Mouse (Mus musculus): Measurements from ENCODE around the gene Tsc22d1. TPM values are rescaled to one million over a fixed set of nuclear protein-coding genes. Genes with fewer than 3 reads are reported as not detected.

Tsc22d1 gene
- total and polyA plus RNA-seq, 3 experiments, result 0.25 to 1.3 (median 0.69) TPM

GRCm38 (mm10) chr14:76467932-76468331 lies 53.2 kb downstream of the Tsc22d1 start:
- in situ Hi-C loops (cut with MboI; ENCODE audit: low pct_ligation_motif_present, low pct_unique_long_range_greater_than_20kb, low sequenced_read_pairs), result no loop called here
- no peak overlapping the region for H3K4me2 ChIP-seq (ENCODE audit: insufficient read depth, low read depth, poor library complexity, severe bottlenecking)
- H3K9me3 ChIP-seq (replicated peaks; ENCODE audit: low read length), result no peaks in the 10 kb centered on the region
- H3K9ac ChIP-seq (ENCODE audit: insufficient read depth, low read depth), result no peak overlapping the region
- H3K79me2 ChIP-seq (replicated peaks; ENCODE audit: control insufficient read depth, extremely low read depth, insufficient read depth, poor library complexity, severe bottlenecking), result no peaks in the 10 kb centered on the region
- no peak for TF ChIP-seq POLR2AphosphoS2 (IDR thresholded peaks at IDR 0.05; ENCODE audit: low read depth, low read length)
- TF ChIP-seq RCOR1 (conservative IDR thresholded peaks at IDR 0.05; ENCODE audit: low read depth, low read length), result no peak
- TF ChIP-seq HCFC1 (IDR thresholded peaks at IDR 0.05; ENCODE audit: low read depth, low read length), result no peak
- no peak for TF ChIP-seq E2F4 (IDR thresholded peaks at IDR 0.05; ENCODE audit: insufficient replicate concordance, low read depth, low read length)
- TF ChIP-seq MXI1 (IDR thresholded peaks at IDR 0.05; ENCODE audit: low read depth, low read length), result no peak
- TF ChIP-seq JUN (IDR thresholded peaks at IDR 0.05; ENCODE audit: insufficient read depth, low read depth, low read length), result no peak
- TF ChIP-seq ELF1 (IDR thresholded peaks at IDR 0.05; ENCODE audit: low read depth, low read length), result no peak
- no peak for TF ChIP-seq TBP (conservative IDR thresholded peaks at IDR 0.05; ENCODE audit: low read depth, low read length)
- no peak for TF ChIP-seq SMC3 (IDR thresholded peaks at IDR 0.05; ENCODE audit: low read depth, low read length)
- TF ChIP-seq RAD21 (IDR thresholded peaks at IDR 0.05; ENCODE audit: low read depth, low read length), result no peak
- TF ChIP-seq GABPA (IDR thresholded peaks at IDR 0.05; ENCODE audit: insufficient replicate concordance, low read depth, low read length), result no peak
- no peak for TF ChIP-seq PAX5 (IDR thresholded peaks at IDR 0.05; ENCODE audit: low read length)
- no peak for TF ChIP-seq IRF4 (IDR thresholded peaks at IDR 0.05; ENCODE audit: low read depth, low read length)
- no peak for TF ChIP-seq CTCF (conservative IDR thresholded peaks at IDR 0.05 in 1 of 2, IDR thresholded peaks at IDR 0.05 in 1 of 2; ENCODE audit: low read depth in 2 of 2, low read length in 2 of 2)
- TF ChIP-seq MAFK (IDR thresholded peaks at IDR 0.05; ENCODE audit: insufficient replicate concordance, low read length), result no peak
- no peak for TF ChIP-seq USF2 (conservative IDR thresholded peaks at IDR 0.05; ENCODE audit: low read depth, low read length)
- no peak for TF ChIP-seq MAX (IDR thresholded peaks at IDR 0.05; ENCODE audit: low read length)
- TF ChIP-seq SIN3A (IDR thresholded peaks at IDR 0.05; ENCODE audit: low read length), result no peak
- H3K27ac ChIP-seq (ENCODE audit: insufficient read depth, low read depth), result no peak overlapping the region
- dilution Hi-C loops (cut with MboI; ENCODE audit: extremely low pct_ligation_motif_present, extremely low pct_unique_long_range_greater_than_20kb, low sequenced_read_pairs), result no loop called here
- H3K27me3 ChIP-seq (replicated peaks), result no peaks in the 10 kb centered on the region
- H3K36me3 ChIP-seq (replicated peaks in 1 of 2; ENCODE audit: control insufficient read depth in 1 of 2, insufficient read depth in 1 of 2, low read length in 1 of 2), result no peaks in the 10 kb centered on the region
- H3K4me3 ChIP-seq (replicated peaks in 1 of 3; ENCODE audit: low read depth in 2 of 3, low read length in 2 of 3, poor library complexity in 1 of 3), result no peak overlapping the region
- no peak for DNase-seq (ENCODE audit: extremely low read depth)
- H3K4me1 ChIP-seq (ENCODE audit: control insufficient read depth in 1 of 2, insufficient read depth in 2 of 2), result peaks cover 8 to 9% of the 10 kb centered on the region in 2 experiments; a peak in 2 of 4 replicates

GRCm38 (mm10) chr14:76471301-76471700 lies 56.5 kb downstream of the Tsc22d1 start:
- dilution Hi-C loops (cut with MboI; ENCODE audit: extremely low pct_ligation_motif_present, extremely low pct_unique_long_range_greater_than_20kb, low sequenced_read_pairs), result no loop called here
- H3K4me2 ChIP-seq (ENCODE audit: insufficient read depth, low read depth, poor library complexity, severe bottlenecking), result no peak overlapping the region
- H3K4me1 ChIP-seq (ENCODE audit: control insufficient read depth in 1 of 2, insufficient read depth in 2 of 2), result peaks cover 8 to 12% of the 10 kb centered on the region in 2 experiments; a peak in 3 of 4 replicates
- H3K9ac ChIP-seq (ENCODE audit: insufficient read depth, low read depth), result no peak overlapping the region
- no peaks in the 10 kb centered on the region for H3K27me3 ChIP-seq (replicated peaks)
- no peaks in the 10 kb centered on the region for H3K9me3 ChIP-seq (replicated peaks; ENCODE audit: low read length)
- in situ Hi-C loops (cut with MboI; ENCODE audit: low pct_ligation_motif_present, low pct_unique_long_range_greater_than_20kb, low sequenced_read_pairs), result loop anchor here (5.0 to 10.0 kb wide), 2 partner anchors 319 to 586 kb away; no protein-coding TSS in a partner anchor
- H3K79me2 ChIP-seq (replicated peaks; ENCODE audit: control insufficient read depth, extremely low read depth, insufficient read depth, poor library complexity, severe bottlenecking), result no peaks in the 10 kb centered on the region
- DNase-seq (ENCODE audit: extremely low read depth), result no peak
- no peak for TF ChIP-seq KAT2A (IDR thresholded peaks at IDR 0.05; ENCODE audit: insufficient replicate concordance, low read length)
- TF ChIP-seq BHLHE40 (IDR thresholded peaks at IDR 0.05; ENCODE audit: low read depth, low read length), result no peak
- no peak for TF ChIP-seq RAD21 (IDR thresholded peaks at IDR 0.05; ENCODE audit: low read depth, low read length)
- no peak for TF ChIP-seq NELFE (IDR thresholded peaks at IDR 0.05; ENCODE audit: low read depth, low read length)
- TF ChIP-seq MYC (IDR thresholded peaks at IDR 0.05; ENCODE audit: low read depth, low read length), result no peak
- TF ChIP-seq NRF1 (IDR thresholded peaks at IDR 0.05; ENCODE audit: low read depth, low read length), result no peak
- no peak for TF ChIP-seq E2F4 (IDR thresholded peaks at IDR 0.05; ENCODE audit: insufficient replicate concordance, low read depth, low read length)
- TF ChIP-seq ELF1 (IDR thresholded peaks at IDR 0.05; ENCODE audit: low read depth, low read length), result no peak
- no peak for TF ChIP-seq USF1 (IDR thresholded peaks at IDR 0.05; ENCODE audit: low read depth, low read length)
- TF ChIP-seq GABPA (IDR thresholded peaks at IDR 0.05; ENCODE audit: insufficient replicate concordance, low read depth, low read length), result no peak
- no peak for TF ChIP-seq TCF12 (IDR thresholded peaks at IDR 0.05; ENCODE audit: low read depth, low read length)
- no peak for TF ChIP-seq SMC3 (IDR thresholded peaks at IDR 0.05; ENCODE audit: low read depth, low read length)
- TF ChIP-seq CHD2 (IDR thresholded peaks at IDR 0.05; ENCODE audit: low read length), result no peak
- TF ChIP-seq ZNF384 (IDR thresholded peaks at IDR 0.05; ENCODE audit: low read depth, low read length), result no peak
- TF ChIP-seq MAZ (IDR thresholded peaks at IDR 0.05; ENCODE audit: low read depth, low read length), result no peak
- no peak for TF ChIP-seq MEF2A (IDR thresholded peaks at IDR 0.05; ENCODE audit: borderline replicate concordance, low read depth, low read length)
- TF ChIP-seq ETS1 (conservative IDR thresholded peaks at IDR 0.05; ENCODE audit: low read depth, low read length), result no peak
- TF ChIP-seq CTCF (conservative IDR thresholded peaks at IDR 0.05 in 1 of 2, IDR thresholded peaks at IDR 0.05 in 1 of 2; ENCODE audit: low read depth in 2 of 2, low read length in 2 of 2), result no peak
- no peak for TF ChIP-seq UBTF (IDR thresholded peaks at IDR 0.05; ENCODE audit: low read depth, low read length)
- no peak overlapping the region for H3K4me3 ChIP-seq (replicated peaks in 1 of 3; ENCODE audit: low read depth in 2 of 3, low read length in 2 of 3, poor library complexity in 1 of 3)
- no peak overlapping the region for H3K27ac ChIP-seq (ENCODE audit: insufficient read depth, low read depth)
- H3K36me3 ChIP-seq (replicated peaks in 1 of 2; ENCODE audit: control insufficient read depth in 1 of 2, insufficient read depth in 1 of 2, low read length in 1 of 2), result no peaks in the 10 kb centered on the region
